Mouse (Mus musculus) kidney, adult 2 months (tissue): Measurements from ENCODE around the gene Lyrm1.

Experiments used
- CTCF ChIP-seq: fragments of 200-500 bp; conservative IDR thresholded peaks from 2 replicates; pipeline ENCODE4 v1.5.1; 2011; ENCODE audit warnings: low read depth, mild to moderate bottlenecking, control low read depth, low read length, moderate library complexity, mixed read lengths; ENCODE audit not compliant: insufficient read depth, insufficient read length
- POLR2A ChIP-seq: fragments of 200-500 bp; IDR thresholded peaks from one replicate; pipeline ENCODE4 v1.6.1; 2011; ENCODE audit warnings: low read depth, low read length, control low read depth

DNA sequence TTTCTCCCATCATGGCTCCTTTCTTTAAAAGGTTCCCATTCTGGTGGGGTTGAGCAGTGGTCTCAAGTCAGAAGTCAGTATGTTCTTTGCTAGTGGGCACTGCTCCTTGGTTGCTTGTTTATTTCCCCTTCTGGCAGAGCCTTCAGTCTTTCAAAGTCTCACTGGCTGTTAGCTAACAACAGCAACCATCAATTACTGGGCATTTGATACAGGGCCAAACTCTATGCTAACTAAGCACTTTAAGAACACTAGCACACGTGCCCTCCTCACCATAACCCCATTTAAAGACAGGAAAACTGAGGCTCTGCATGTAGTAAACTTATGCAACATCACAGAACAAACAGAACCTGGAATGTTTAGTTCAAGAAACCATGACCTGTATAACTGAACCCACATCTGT, 33.5 kb upstream of the Lyrm1 start:
- no peak for TF ChIP-seq POLR2A
- TF ChIP-seq CTCF = no peak
